ENCODE assay signal across 23 mouse cellular contexts in the genomic region with DNA sequence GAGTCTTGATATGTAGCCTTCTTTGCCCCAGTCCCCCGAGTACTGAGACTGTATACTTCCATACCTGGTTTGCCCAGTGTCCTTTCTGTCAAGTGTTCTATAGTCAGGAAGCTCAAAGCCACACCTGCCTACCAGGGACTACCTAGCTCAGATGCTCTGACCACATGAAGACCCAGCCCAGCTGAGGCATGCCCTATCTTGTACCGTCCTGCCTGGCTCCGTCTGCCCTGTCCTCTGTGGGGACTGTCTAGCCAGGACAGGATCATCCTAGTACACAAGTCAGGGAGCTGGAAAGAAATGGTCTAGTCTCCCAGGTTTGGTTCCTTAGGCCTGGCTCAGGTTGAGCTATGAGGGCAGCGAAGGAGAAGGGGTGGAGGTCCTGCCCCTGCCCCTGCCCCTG. TPM values are rescaled to one million over a fixed set of nuclear protein-coding genes. Genes with fewer than 3 reads are reported as not detected.
"Had no signal": no experiment of that assay in that cellular context is flagged by ENCODE, and none has a peak within 500 bp of the region (broad histone marks: within the 10 kb centered on the region; RNA-seq: fewer than 3 reads in every experiment).

No protein-coding gene starts in this region.

- H3K4me2 ChIP-seq: liver, embryonic 15.5 days had no signal

- H3K27me3 ChIP-seq: midbrain, embryonic 15.5 days; neural tube, embryonic 13.5 days had no signal

- H3K9ac ChIP-seq: liver, embryonic 15.5 days; neural tube, embryonic 13.5 days had no signal

- H3K4me3 ChIP-seq: liver, embryonic 15.5 days had no signal

- H3K4me1 ChIP-seq: liver, embryonic 15.5 days had no signal

- H3K27ac ChIP-seq: kidney, postnatal 0 days; liver, embryonic 15.5 days; midbrain, embryonic 15.5 days; neural tube, embryonic 13.5 days had no signal

- H3K36me3 ChIP-seq: liver, embryonic 15.5 days; midbrain, embryonic 15.5 days; neural tube, embryonic 13.5 days had no signal

- ATAC-seq: lung, postnatal 0 days; midbrain, embryonic 15.5 days had no signal

- H3K9me3 ChIP-seq: liver, embryonic 15.5 days; midbrain, embryonic 15.5 days; neural tube, embryonic 13.5 days had no signal

- DNase-seq: kidney, postnatal 36 days; layer of hippocampus, adult 9-11 months; layer of hippocampus, postnatal 36 days; lung, adult 2 months; lung, postnatal 36 days; retina, postnatal 1 day; right cerebral cortex, postnatal 4 days; spleen, adult 18-20 months; thymus, adult 18-20 months; thymus, postnatal 14 days had no signal

RNA-seq across cellular contexts. Expression of a gene that starts 19.9 kb away (rescaled TPM):
- total RNA-seq: megakaryocyte progenitor cell, adult 5-6 weeks; monocyte, adult 5-6 weeks had no signal

RNA-seq across cellular contexts. Expression of a gene that starts 31.3 kb away (rescaled TPM):
- total RNA-seq: layer of hippocampus, adult 18-20 months; layer of hippocampus, postnatal 36 days; left cerebral cortex, postnatal 36 days; megakaryocyte progenitor cell, adult 5-6 weeks; monocyte, adult 5-6 weeks had no signal
- polyA plus RNA-seq: liver, embryonic 11.5 days; liver, embryonic 15.5 days; lung, adult 2 months; midbrain, embryonic 11.5 days; midbrain, embryonic 15.5 days; neural tube, embryonic 13.5 days; stomach, embryonic 14.5 days had no signal

RNA-seq across cellular contexts. Expression of a gene that starts 46.0 kb away (rescaled TPM):
- total RNA-seq: layer of hippocampus, adult 18-20 months; layer of hippocampus, postnatal 36 days; left cerebral cortex, postnatal 36 days; megakaryocyte progenitor cell, adult 5-6 weeks; monocyte, adult 5-6 weeks had no signal
- polyA plus RNA-seq: kidney, postnatal 0 days; limb, embryonic 14.5 days; liver, embryonic 11.5 days; liver, embryonic 15.5 days; lung, adult 2 months; lung, postnatal 0 days; midbrain, embryonic 11.5 days; midbrain, embryonic 15.5 days; neural tube, embryonic 13.5 days; stomach, embryonic 14.5 days had no signal
